Mouse (Mus musculus) forebrain, embryonic 15.5 days (tissue): ENCODE data around the gene Syt1. TPM values are rescaled to one million over a fixed set of nuclear protein-coding genes. Genes with fewer than 3 reads are reported as not detected.

Experiments
- ATAC-seq: fragments of 200-750 bp; cut with Nextera tagmentation; replicated peaks from 2 replicates; pipeline ENCODE4 v1.8.0; 2017; ENCODE audit warnings: mild to moderate bottlenecking, moderate TSS enrichment, moderate library complexity
- H3K27ac ChIP-seq: fragments of 300-500 bp; sonication (generic); replicated peaks from 2 replicates; pipeline ENCODE4 v1.5.1; 2015; ENCODE audit warnings: mild to moderate bottlenecking, inconsistent platforms
- H3K27me3 ChIP-seq: fragments of 300-500 bp; sonication (generic); 2 replicates; pipeline ENCODE4 v1.6.1; 2015; ENCODE audit warnings: inconsistent platforms
- H3K36me3 ChIP-seq: fragments of 300-500 bp; sonication (generic); 2 replicates; pipeline ENCODE4 v1.6.1; 2015; ENCODE audit warnings: mild to moderate bottlenecking, inconsistent platforms
- H3K4me1 ChIP-seq: fragments of 300-500 bp; sonication (generic); 2 replicates; pipeline ENCODE4 v1.6.1; 2015; ENCODE audit warnings: inconsistent platforms
- H3K4me2 ChIP-seq: fragments of 300-500 bp; sonication (generic); replicated peaks from 2 replicates; pipeline ENCODE4 v1.6.1; 2015; ENCODE audit warnings: mild to moderate bottlenecking, inconsistent platforms
- H3K4me3 ChIP-seq: fragments of 300-500 bp; sonication (generic); 2 replicates; pipeline ENCODE4 v1.5.1; 2015; ENCODE audit warnings: mild to moderate bottlenecking, inconsistent platforms
- H3K9ac ChIP-seq: fragments of 300-500 bp; sonication (generic); replicated peaks from 2 replicates; pipeline ENCODE4 v1.6.1; 2015; ENCODE audit warnings: mild to moderate bottlenecking, inconsistent platforms
- H3K9me3 ChIP-seq: fragments of 300-500 bp; sonication (generic); 2 replicates; pipeline ENCODE4 v1.6.1; 2016; ENCODE audit warnings: inconsistent platforms
- WGBS: fragments of 180-500 bp; shearing (Covaris S2); methylation state at CpG from one replicate; pipeline ENCODE4 v1.1.7; 2015; ENCODE audit warnings: mixed read lengths; 5-methylcytosine and 5-hydroxymethylcytosine counted together
- polyA plus RNA-seq: library from polyadenylated mRNA; unstranded; fragments of >200 nt; fragmentation: Nextera tagmentation; extraction: Ambion mirVana; gene quantifications from 2 replicates; pipeline ENCODE4 v1.2.1, GENCODE M21; 2015

Syt1 gene
- polyA plus RNA-seq, 1 experiment from 2014 or later: 83.0 TPM

GRCm38 (mm10) chr10:108568136-108568535 is 442.6 kb downstream of the Syt1 start:
- H3K36me3 ChIP-seq: no peaks in the 10 kb centered on the region
- no peaks in the 10 kb centered on the region for H3K9me3 ChIP-seq
- no peak overlapping the region for H3K4me2 ChIP-seq
- ATAC-seq: no peak
- H3K4me3 ChIP-seq: no peak overlapping the region
- no peaks in the 10 kb centered on the region for H3K27me3 ChIP-seq
- peaks cover 5% of the 10 kb centered on the region; the same call in 1 of the 2 replicates for H3K4me1 ChIP-seq
- H3K27ac ChIP-seq: no peak overlapping the region
- WGBS: 14% methylated on average over 8 of the region's 8 CpGs
- H3K9ac ChIP-seq: no peak overlapping the region

- H3K9me3 ChIP-seq: no peaks in the 10 kb centered on the region
- peaks cover 5% of the 10 kb centered on the region; the same call in 1 of the 2 replicates for H3K4me1 ChIP-seq
- H3K4me2 ChIP-seq: no peak overlapping the region
- H3K27me3 ChIP-seq: no peaks in the 10 kb centered on the region
- no peak overlapping the region for H3K9ac ChIP-seq
- no peak overlapping the region for H3K27ac ChIP-seq
- H3K4me3 ChIP-seq: no peak overlapping the region
- no peak for ATAC-seq
- H3K36me3 ChIP-seq: no peaks in the 10 kb centered on the region
- WGBS: 94% methylated on average over 6 of the region's 6 CpGs
Measured at GRCm38 (mm10) chr10:108567456-108567855, 443.3 kb downstream of the Syt1 start.

DNA sequence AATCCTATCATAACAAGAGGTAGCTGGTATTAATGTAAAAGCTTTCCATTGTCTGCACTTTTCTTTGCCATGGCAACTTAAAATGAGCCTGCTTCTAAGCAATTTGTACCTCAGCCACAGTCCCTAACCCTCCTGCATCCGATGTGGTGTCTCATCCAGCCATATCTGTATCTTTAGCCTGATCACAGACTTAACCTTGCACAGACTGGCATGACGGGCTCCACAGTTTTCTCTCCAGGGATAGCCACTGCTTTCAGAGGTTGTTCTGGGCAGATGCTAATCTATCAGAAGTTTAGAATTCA is 451.2 kb downstream of the Syt1 start:
- no peaks in the 10 kb centered on the region for H3K9me3 ChIP-seq
- no peak overlapping the region for H3K4me2 ChIP-seq
- 0 out of 2 replicates have a peak, but pooled peaks cover 10% of the 10 kb centered on the region for H3K4me1 ChIP-seq
- H3K27ac ChIP-seq: peak overlapping the region; percentile 42
- no peak overlapping the region for H3K4me3 ChIP-seq
- WGBS: 56% methylated on average over 2 of the region's 2 CpGs
- H3K27me3 ChIP-seq: no peaks in the 10 kb centered on the region
- ATAC-seq: no peak; the same call in 1 of the 2 replicates
- H3K36me3 ChIP-seq: no peaks in the 10 kb centered on the region
- H3K9ac ChIP-seq: no peak overlapping the region

DNA sequence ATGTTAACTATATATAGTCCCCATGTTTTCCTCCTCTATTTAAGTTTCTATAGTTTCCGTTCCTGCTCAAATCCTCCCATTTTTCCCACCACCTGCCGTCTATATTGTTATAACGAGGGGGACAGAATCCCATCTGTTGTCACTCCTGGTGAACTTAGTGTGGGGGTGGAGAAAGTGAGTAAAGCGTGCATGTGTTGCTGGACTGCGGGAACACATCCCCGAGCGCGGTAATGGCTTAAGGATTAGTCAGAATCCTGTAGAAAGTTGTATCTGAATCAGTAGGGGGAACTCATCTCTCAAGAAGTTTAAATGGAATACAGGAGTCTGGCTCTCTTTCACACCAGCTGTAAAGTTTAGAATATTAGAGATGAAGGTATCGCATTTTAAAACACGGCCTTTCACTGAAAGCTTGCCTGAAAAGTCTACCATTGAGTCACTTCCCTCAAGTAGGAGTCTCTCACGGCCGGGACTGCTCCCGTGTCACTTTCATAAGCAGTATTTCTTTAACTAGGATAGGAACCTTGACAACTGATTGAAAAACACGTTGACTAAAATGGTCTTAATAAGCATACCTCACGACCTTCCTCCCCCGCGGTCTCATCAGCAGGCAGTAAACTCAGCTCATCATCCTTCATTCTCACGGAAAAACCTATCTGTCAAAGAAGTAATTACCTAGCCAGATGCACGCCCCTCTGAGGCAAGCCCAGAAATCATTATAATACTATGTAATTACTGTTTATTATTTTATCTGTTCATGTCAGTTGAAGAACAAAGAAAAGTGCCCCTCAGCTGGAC is 451.8 kb downstream of the Syt1 start:
- WGBS: 49% methylated on average over 19 of the region's 19 CpGs
- ATAC-seq: peak; percentile 71; the same call in 1 of the 2 replicates
- H3K9ac ChIP-seq: no peak overlapping the region
- no peaks in the 10 kb centered on the region for H3K27me3 ChIP-seq
- no peak overlapping the region for H3K27ac ChIP-seq
- no peaks in the 10 kb centered on the region for H3K36me3 ChIP-seq
- H3K4me3 ChIP-seq: no peak overlapping the region
- no peaks in the 10 kb centered on the region for H3K9me3 ChIP-seq
- no peak overlapping the region for H3K4me2 ChIP-seq
- 0 out of 2 replicates have a peak, but pooled peaks cover 10% of the 10 kb centered on the region for H3K4me1 ChIP-seq

DNA sequence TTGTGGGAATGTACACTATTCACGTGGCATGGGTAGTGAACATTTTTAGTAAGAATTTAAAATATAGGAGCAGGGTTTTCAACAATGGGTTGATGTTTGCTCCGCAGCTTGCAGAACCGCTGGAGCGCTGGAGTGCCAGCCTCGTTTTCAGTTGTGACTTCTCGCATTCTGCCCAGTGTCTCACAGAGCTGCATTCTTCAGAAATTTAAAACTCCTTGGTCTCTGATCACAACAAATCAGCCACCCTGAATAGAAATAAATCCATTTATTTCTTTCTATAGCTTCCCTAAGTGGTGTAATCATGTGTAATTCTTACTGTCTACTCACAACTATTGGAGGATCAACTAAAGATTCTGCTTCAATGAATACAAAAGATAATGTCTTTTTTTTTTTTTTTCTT is 458.2 kb downstream of the Syt1 start:
- no peaks in the 10 kb centered on the region for H3K9me3 ChIP-seq
- ATAC-seq: no peak
- no peak overlapping the region for H3K4me2 ChIP-seq
- no peaks in the 10 kb centered on the region for H3K4me1 ChIP-seq
- 55% methylated on average over 6 of the region's 6 CpGs for WGBS
- no peak overlapping the region for H3K9ac ChIP-seq
- no peaks in the 10 kb centered on the region for H3K27me3 ChIP-seq
- H3K4me3 ChIP-seq: no peak overlapping the region
- no peak overlapping the region for H3K27ac ChIP-seq
- no peaks in the 10 kb centered on the region for H3K36me3 ChIP-seq

- no peaks in the 10 kb centered on the region for H3K27me3 ChIP-seq
- H3K36me3 ChIP-seq: no peaks in the 10 kb centered on the region
- WGBS: 93% methylated on average over 3 of the region's 3 CpGs
- ATAC-seq: no peak
- no peaks in the 10 kb centered on the region for H3K9me3 ChIP-seq
- no peak overlapping the region for H3K27ac ChIP-seq
- H3K4me3 ChIP-seq: no peak overlapping the region
- no peaks in the 10 kb centered on the region for H3K4me1 ChIP-seq
- H3K4me2 ChIP-seq: no peak overlapping the region
- H3K9ac ChIP-seq: no peak overlapping the region
Measured at GRCm38 (mm10) chr10:108545715-108546114, 465.1 kb downstream of the Syt1 start.

GRCm38 (mm10) chr10:108541555-108541954 is 469.2 kb downstream of the Syt1 start:
- no peaks in the 10 kb centered on the region for H3K9me3 ChIP-seq
- WGBS: 88% methylated on average over 9 of the region's 9 CpGs
- H3K27ac ChIP-seq: no peak overlapping the region
- ATAC-seq: no peak
- H3K4me2 ChIP-seq: no peak overlapping the region
- H3K4me3 ChIP-seq: no peak overlapping the region
- no peaks in the 10 kb centered on the region for H3K36me3 ChIP-seq
- no peak overlapping the region for H3K9ac ChIP-seq
- no peaks in the 10 kb centered on the region for H3K27me3 ChIP-seq
- H3K4me1 ChIP-seq: no peaks in the 10 kb centered on the region

DNA sequence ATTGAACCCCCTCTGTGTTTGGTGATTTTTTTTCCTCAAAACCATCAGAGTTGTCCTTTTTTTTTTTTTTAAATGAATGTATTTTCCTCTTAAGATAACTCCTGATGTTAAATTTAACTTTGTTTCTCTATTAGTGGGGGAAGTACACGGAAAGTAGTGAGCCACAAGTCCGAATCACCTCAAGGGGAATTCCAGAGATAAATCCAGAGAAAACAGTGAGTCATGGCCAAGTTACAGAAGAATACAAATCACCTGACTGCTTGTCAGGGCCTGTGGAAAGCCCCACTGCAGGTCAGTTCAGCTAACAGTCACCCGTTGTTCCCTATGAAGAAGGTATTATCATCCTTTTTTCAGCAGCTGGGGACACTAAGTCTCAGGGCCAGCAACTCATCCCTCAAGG is 472.2 kb downstream of the Syt1 start:
- no peaks in the 10 kb centered on the region for H3K4me1 ChIP-seq
- no peak for ATAC-seq
- 90% methylated on average over 3 of the region's 3 CpGs for WGBS
- no peak overlapping the region for H3K9ac ChIP-seq
- H3K36me3 ChIP-seq: no peaks in the 10 kb centered on the region
- no peaks in the 10 kb centered on the region for H3K9me3 ChIP-seq
- no peak overlapping the region for H3K27ac ChIP-seq
- no peak overlapping the region for H3K4me2 ChIP-seq
- H3K4me3 ChIP-seq: no peak overlapping the region
- H3K27me3 ChIP-seq: no peaks in the 10 kb centered on the region

GRCm38 (mm10) chr10:108537641-108538040 is 473.1 kb downstream of the Syt1 start:
- 78% methylated on average over 9 of the region's 9 CpGs for WGBS
- H3K27ac ChIP-seq: no peak overlapping the region
- no peak overlapping the region for H3K4me3 ChIP-seq
- H3K4me1 ChIP-seq: no peaks in the 10 kb centered on the region
- H3K4me2 ChIP-seq: no peak overlapping the region
- H3K36me3 ChIP-seq: no peaks in the 10 kb centered on the region
- H3K27me3 ChIP-seq: no peaks in the 10 kb centered on the region
- H3K9me3 ChIP-seq: no peaks in the 10 kb centered on the region
- no peak overlapping the region for H3K9ac ChIP-seq
- no peak for ATAC-seq

DNA sequence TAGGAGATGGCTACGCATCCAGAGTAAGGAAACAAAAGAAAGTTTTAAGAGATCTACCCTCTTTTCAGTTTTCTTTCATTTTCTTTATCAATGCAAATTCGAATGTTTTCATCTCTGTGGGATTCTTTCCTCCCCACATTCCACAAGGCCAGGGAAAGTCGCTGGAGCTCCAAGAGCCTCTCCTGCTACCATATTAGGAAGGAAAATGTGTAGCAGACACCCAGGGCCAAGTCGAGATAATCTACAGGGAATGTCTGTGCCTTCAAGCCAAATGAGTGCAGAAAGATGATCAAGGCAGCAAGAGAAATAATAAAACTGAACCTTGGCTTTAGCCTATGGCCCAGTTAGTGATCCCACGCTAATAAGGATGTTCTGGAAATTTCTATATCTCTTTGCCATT is 474.9 kb downstream of the Syt1 start:
- WGBS: 56% methylated on average over 5 of the region's 5 CpGs
- H3K27me3 ChIP-seq: no peaks in the 10 kb centered on the region
- H3K4me1 ChIP-seq: no peaks in the 10 kb centered on the region

GRCm38 (mm10) chr10:108534112-108534511 is 476.7 kb downstream of the Syt1 start:
- 73% methylated on average over 4 of the region's 4 CpGs for WGBS
- H3K9me3 ChIP-seq: no peaks in the 10 kb centered on the region
- H3K4me2 ChIP-seq: no peak overlapping the region
- no peak overlapping the region for H3K9ac ChIP-seq
- H3K27me3 ChIP-seq: no peaks in the 10 kb centered on the region
- no peak overlapping the region for H3K27ac ChIP-seq
- ATAC-seq: no peak
- H3K4me3 ChIP-seq: no peak overlapping the region
- H3K4me1 ChIP-seq: no peaks in the 10 kb centered on the region
- H3K36me3 ChIP-seq: no peaks in the 10 kb centered on the region

More for the DNA sequence above, 474.9 kb downstream of the Syt1 start:
- no peak overlapping the region for H3K4me2 ChIP-seq
- H3K9ac ChIP-seq: no peak overlapping the region
- no peaks in the 10 kb centered on the region for H3K9me3 ChIP-seq
- H3K27ac ChIP-seq: no peak overlapping the region
- ATAC-seq: no peak
- no peaks in the 10 kb centered on the region for H3K36me3 ChIP-seq
- no peak overlapping the region for H3K4me3 ChIP-seq

GRCm38 (mm10) chr10:108532916-108533315 is 477.9 kb downstream of the Syt1 start:
- no peak overlapping the region for H3K27ac ChIP-seq
- H3K4me2 ChIP-seq: no peak overlapping the region
- H3K4me1 ChIP-seq: no peaks in the 10 kb centered on the region
- WGBS: 85% methylated on average over 11 of the region's 11 CpGs
- ATAC-seq: no peak
- H3K36me3 ChIP-seq: no peaks in the 10 kb centered on the region
- no peak overlapping the region for H3K9ac ChIP-seq
- H3K9me3 ChIP-seq: no peaks in the 10 kb centered on the region
- H3K4me3 ChIP-seq: no peak overlapping the region
- no peaks in the 10 kb centered on the region for H3K27me3 ChIP-seq

GRCm38 (mm10) chr10:108532283-108532682 is 478.5 kb downstream of the Syt1 start:
- H3K27ac ChIP-seq: no peak overlapping the region
- H3K4me3 ChIP-seq: no peak overlapping the region
- no peak for ATAC-seq
- H3K36me3 ChIP-seq: no peaks in the 10 kb centered on the region
- H3K9ac ChIP-seq: no peak overlapping the region
- H3K27me3 ChIP-seq: no peaks in the 10 kb centered on the region
- H3K4me2 ChIP-seq: no peak overlapping the region
- H3K4me1 ChIP-seq: no peaks in the 10 kb centered on the region
- no peaks in the 10 kb centered on the region for H3K9me3 ChIP-seq
- 75% methylated on average over 9 of the region's 9 CpGs for WGBS
